Mouse (Mus musculus) urinary bladder, postnatal 25 days (tissue): Measurements from ENCODE around the gene Cenpx.

Experiments
- DNase-seq: peaks from one replicate; pipeline ENCODE4 v3.0.0; 2022; ENCODE audit warnings: low spot score

Gene Cenpx

DNA sequence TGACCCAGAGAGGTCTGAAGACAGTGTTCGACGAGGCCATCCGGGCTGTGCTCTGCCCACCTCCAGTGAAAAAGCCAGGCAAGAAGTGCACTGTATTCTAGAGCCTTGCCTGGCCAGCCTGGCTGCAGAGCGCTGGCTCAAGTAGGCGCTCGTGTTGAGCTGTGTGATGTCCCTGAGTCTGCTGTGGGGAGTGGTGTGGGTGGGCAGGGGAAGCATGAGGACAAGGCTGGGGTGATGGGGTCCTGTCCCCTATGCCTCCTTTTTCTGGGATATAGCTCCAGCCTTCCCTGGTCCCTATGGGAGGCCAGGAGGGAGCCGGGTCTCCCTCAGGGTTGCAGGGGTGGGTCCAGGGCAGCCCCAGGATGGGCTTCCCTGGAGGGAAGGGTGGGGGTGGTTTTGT is 10.0 kb upstream of the Cenpx start:
- DNase-seq = no peak

- no peak for DNase-seq
Measured at GRCm38 (mm10) chr11:120722761-120723382, 9.3 kb upstream of the Cenpx start.

GRCm38 (mm10) chr11:120722067-120722630 is 8.6 kb upstream of the Cenpx start:
- no peak for DNase-seq

DNA sequence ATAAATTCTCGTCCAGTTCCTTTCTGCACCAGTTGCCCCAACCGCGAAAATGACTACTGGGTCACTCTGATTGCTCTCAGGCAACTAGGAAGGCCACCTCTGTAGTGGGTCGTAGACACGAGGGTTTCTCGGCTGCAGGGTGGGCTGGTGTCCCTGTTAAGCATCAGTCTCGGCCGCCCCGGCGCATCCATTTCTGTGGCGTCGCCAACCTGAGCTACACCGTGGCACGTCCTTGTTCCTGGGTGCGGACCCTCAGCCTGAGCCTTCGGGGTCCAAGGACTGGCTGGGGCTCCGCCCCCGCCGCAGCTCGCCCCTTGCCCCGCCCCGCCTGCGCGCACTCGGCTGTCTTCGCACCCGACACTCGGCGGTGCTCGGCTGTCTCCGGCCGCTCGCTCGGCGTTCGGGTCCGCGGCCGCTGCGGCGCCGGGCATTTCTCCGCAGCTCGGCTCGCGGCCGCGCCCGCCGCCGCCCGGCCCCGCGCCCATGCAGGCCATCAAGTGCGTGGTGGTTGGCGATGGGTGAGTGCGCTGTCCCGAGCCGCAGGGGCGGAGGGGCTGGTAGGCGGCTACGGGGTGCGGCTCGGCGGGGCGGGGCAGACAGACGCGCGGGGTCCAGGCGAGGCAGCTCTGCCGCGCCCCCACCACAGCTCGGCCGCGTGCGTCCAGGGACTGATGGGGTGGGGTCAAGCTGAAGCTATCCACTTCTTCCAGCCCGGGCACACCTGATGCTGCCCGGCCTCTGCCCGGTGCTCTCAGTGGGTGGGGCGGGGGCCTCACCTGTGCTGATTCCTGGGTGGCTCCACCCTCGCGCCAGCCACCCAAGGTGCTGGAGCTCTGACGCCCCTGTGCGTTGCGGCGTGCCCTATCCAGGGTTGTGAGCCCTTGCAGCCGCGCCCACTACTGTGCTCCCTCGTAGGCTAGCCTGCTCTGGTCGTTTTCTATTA is 7.9 kb upstream of the Cenpx start, which contains the start of gene Rac3:
Gene Rac3 (plus strand): TSS at position 347 of the 943 bp plus-strand sequence.
- DNase-seq = peak; percentile 57

DNA sequence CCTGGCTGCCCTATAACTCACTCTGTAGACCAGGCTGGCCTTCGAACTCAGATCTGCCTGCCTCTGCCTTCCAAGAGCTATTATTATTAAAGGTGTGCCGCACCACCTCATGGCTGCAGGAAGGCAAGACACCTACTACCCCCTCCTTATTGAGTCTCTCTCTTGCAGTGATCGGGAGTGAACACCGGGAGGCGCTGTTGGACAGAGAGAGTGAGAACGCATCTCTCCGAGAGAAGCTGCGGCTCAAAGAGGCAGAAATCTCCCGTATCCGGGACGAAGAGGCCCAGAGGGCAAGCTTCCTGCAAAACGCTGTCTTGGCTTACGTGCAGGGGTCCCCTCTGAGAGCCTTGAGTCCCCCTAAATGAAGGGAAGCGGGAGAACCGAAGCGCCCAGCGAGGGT is 6.9 kb upstream of the Cenpx start:
- peak; percentile 91 for DNase-seq

GRCm38 (mm10) chr11:120719841-120720376 is 6.4 kb upstream of the Cenpx start:
- DNase-seq = no peak

GRCm38 (mm10) chr11:120719242-120719641 is 5.7 kb upstream of the Cenpx start:
- DNase-seq = no peak

GRCm38 (mm10) chr11:120715131-120715530 is 1.6 kb upstream of the Cenpx start:
- no peak for DNase-seq

DNA sequence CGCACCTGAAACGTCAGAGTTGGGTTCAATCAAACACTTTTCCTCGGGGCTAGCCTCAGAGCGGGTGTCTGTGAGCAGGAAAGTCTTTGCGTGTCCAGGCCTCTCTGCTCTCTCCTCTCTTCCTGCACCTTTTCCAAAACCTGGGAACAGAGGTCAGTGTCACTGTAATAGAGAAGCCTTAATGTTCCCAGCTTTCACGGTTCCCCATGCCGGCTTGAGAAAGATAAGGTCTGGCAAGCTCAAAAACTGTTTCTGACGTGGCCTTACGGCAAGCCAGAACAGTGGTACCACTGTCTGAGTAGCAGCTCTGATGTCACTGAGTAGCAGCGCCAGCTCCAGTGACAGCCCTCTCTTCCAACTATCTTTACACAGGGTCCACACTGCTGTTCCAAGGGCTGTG is 1.0 kb upstream of the Cenpx start:
- DNase-seq = no peak

- DNase-seq = peak; percentile 60
Measured at GRCm38 (mm10) chr11:120712771-120713568, 568 bp downstream of the Cenpx start.

- no peak for DNase-seq
Measured at GRCm38 (mm10) chr11:120711980-120712604, 1.4 kb downstream of the Cenpx start.

DNA sequence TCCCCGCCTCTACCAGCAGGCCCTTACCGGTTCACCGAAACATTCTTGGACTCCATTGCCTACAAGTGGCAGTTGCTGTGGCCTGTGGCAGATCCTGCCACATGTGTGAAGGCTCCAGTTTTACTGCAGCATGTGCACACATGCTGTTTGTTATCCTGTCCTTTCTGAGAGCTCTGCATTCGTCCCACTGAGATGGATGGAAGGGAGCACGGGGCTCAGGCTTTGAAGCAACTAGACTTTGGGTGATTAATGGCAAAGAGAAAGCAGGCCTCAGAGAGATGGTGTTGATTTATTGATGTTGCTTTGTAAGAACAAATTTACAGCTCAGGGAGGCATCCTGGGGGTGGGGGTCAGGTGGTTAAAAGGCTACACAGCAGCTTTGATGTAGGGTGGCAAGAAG is 2.9 kb downstream of the Cenpx start:
- no peak for DNase-seq

GRCm38 (mm10) chr11:120709551-120709950 is 4.0 kb downstream of the Cenpx start:
- no peak for DNase-seq

- DNase-seq = no peak
Measured at GRCm38 (mm10) chr11:120707969-120708368, 5.6 kb downstream of the Cenpx start.

DNA sequence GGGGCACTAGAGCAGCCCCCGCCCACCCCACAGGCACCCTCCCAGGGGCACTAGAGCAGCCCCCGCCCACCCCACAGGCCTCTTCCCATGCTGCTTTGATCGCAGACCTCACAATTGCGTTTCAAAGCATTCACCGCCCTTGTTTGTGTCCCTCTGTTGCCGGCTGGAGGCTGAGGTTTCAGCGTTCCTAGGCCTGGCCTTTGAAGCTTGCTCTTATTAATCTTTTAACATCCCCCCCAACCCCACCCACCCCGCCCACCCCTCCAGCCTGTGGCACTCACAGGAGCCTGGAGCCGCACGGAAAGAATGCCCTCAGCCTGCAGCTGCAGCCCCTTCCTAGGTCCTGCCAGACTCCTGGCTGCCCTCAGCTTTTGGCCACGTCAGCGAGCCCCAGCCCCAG is 6.3 kb downstream of the Cenpx start:
- no peak for DNase-seq

DNA sequence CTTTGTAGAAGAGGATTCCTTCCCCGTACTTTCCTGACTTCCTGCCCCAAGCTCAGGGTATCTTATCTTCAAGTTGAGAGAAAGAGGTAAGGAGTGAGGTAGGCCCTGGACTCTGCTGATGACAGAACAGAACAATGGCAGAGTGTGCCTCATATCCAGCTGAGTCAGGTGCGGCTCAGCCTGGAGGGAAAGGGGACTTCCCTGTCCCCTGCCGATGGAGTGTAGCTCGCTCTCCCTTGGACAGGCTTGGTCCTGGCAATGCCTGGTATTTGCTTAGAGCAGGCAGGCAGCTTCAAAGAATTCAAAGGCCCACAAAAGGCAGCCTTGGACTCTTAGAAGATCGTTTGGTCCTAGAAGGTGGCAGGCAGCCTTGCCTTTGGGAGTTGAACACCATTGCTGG is 7.4 kb downstream of the Cenpx start:
- DNase-seq = no peak

GRCm38 (mm10) chr11:120704486-120705325 is 8.8 kb downstream of the Cenpx start:
- no peak for DNase-seq

DNA sequence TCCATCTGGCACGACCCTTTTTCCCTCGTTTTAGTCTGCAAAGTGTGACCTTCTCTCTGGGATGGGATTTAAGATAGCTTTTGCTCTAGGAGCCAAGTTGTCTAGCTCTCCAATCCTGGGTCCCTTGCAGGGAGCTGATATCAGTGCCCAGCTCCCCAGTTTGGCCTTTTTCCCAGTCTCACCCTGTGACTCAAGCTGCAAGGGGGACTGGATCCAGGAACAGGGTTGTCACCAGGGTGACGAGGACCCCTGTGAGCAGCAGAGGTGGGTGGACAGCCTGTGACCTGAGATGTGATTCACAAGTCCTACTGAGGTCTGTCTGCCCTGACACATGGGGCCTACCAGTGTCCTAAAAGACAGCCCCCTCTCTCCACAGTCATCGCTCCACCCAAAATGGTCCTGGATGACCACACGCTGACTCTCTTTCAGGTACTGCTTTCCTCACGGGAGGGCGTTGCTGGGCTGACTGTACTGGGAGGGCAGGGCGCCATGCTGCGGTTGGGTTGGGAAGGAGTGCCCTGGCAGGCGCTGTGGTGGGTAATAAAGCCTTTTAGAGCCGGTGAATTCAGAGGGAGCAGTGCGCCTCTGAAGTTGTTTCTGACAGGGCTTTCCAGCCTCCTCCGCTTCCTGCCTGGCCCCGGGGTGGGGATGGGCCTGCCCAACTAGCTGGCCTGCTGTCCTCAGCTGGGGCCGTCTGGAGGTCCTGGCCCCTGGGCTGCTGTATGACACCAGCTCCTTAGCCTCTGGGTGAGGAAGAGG is 9.7 kb downstream of the Cenpx start:
- no peak for DNase-seq

DNA sequence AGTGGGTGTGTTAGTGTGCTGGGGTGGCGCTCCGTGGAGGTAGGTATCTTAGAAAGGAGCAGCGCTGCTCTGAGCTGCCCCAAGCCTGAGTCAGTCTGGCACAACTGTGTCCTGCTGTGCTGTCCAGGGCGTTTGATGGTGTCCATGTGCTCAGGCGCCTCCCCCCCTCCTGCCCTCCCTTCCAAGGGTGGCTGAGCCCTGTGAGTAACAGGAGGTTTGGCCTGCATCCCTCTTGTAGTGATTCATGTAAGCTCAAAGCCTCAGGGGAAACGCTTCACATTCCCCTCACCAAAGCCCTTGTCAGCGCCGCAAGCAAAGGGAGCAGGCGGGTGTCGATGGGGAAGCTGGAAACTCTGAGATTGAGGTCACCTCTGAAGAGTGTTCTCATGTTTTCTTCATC is 15.8 kb downstream of the Cenpx start:
- no peak for DNase-seq

DNA sequence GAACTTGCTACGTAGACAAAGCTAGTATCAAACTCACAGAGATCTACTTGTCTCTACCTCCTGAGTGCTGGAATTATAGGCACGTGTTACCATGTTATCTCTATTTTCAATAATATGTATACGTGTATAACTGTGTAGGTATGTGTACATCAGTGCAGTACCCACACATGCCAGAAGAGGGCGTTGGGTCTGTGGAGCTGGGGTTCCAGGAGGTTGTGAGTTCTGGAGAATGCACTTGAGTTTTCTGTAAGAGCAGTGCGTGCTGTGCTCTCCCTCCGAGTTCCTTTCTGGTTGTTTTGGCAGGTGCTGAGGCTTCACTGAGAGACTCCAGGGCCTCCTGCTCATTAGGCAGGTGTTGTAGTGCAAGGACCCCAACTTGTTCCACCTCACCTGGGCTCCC is 17.0 kb downstream of the Cenpx start:
- DNase-seq = no peak
